Mouse (Mus musculus): ENCODE measurements around the gene Mipol1.

Mipol1 gene

DNA sequence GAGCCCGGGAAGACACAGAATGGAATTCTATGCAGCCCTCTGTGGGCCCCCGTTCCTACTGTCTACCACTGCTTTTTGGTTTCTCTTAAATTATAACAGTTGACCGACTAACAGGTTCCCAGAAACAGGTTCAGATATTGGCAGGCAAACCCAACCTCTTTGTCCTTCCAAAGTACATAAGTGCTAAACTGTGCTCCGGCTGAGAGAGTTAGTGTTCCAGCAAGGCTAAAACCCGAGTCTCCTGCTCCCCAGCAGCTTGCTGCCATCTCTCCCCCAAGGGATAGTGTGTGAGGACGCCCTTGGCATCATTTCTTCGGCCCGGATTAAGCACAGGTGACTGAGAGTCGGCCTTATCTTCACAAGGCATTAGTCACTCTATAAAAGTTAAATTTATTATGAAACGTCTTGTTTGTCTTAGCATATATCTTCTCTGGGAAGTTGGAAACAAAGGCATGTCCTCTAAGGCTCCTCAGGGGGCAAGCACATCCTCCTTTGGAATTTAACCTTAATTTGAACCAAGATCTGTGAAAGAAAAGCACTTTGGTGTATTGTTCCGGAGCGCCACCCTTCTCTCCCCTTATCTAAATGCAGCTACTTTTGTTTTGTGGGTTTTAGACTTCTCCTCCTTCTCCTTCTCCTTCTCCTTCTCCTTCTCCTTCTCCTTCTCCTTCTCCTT, 285.6 kb downstream of the Mipol1 start:
- DNase-seq (ENCODE audit: low read depth, low spot score), result no peak

DNA sequence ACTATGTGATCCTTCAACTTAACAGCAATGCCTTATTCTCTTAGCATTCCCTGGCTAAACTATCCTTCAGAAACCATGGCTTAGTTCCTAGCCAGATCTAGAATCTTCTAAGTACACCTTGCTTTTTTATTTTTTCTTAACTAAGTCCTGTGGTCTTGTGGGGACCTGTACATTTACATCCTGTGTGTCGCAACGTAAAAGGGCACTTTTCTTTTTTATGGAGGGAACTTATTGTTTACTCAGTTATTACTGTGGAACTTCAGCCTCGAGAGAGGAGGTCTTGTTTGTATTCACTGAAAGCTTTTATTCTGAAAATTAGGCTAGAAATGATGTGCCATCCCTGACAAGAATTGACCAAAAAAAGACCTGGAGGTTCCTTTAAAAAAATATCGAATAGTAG, 298.1 kb downstream of the Mipol1 start:
- no peak for DNase-seq (ENCODE audit: low read depth, low spot score)

DNA sequence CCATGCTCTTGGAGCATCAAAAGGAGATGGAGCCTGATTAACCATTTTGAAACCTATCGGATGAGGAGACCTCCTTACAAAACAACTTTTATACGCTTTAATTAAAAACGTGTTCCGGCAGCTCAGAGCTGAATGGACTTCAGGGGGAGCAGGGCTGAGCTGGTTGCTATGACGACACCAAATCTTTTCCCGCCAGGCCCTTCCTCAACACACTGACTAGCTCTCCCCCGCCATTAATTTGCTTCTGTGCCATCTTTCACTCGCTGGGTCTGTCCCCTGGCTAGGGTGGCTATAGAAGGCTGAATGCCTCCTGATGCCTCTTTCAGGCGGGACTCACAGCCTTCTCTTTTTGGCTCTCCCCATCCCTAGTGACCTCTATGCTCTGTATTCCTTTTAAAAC, 300.2 kb downstream of the Mipol1 start:
- DNase-seq (ENCODE audit: low read depth, low spot score), result no peak

DNA sequence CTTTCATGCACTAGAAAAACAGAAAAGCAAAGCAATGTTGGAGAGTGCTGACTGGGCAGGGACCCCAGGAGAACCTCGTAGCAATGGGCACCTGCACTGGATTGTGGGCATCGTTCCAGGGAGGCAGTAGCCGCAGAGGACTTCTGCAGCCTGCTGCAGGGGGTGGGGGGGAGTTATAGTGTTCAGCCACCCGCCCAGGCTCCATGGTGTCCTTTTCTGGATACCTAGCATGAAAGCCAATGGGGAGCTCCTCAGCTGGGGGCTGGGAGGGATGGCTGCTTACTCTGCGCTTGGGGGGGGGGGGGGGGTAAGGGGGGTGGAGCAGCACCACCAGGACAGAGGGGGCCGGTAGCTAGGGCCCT, 304.3 kb downstream of the Mipol1 start:
- no peak for DNase-seq (ENCODE audit: low read depth, low spot score)

DNA sequence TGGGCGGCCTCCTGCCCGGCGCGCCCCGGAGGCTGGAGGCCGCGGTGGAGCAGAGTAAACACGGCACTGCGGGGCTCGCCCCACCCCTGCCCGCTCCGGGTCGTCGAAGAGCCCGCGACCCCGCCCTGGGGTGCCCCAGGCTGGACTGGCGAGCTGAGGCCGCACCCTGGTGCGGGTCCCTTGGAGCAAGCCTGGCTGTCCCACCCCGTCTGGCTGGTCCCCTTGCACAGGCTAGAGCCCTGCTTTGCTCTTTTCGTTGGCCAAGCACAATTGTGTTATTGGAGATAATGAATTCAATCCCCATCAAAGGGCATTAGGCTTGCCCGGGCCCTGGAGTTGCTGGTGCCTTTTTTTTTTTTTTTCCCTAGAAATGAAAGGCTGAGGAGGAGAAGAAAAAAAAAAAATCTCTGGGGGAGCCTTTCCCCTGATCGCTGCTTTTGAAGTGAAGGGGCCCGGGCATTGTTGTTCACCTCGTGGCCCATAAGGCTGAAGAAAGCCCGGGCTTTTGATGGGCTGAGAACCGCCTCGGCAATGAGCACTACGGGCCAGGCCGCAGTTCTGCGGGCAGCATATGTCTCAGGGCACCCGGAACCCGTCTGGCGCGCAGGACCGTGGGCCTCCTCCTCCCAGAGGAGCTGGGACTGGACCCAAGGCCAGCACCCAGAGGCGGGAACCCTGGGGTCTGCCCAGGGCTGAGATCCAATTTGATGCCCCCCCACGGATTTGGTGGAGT, 304.8 kb downstream of the Mipol1 start:
- no peak for DNase-seq (ENCODE audit: low read depth, low spot score)

DNA sequence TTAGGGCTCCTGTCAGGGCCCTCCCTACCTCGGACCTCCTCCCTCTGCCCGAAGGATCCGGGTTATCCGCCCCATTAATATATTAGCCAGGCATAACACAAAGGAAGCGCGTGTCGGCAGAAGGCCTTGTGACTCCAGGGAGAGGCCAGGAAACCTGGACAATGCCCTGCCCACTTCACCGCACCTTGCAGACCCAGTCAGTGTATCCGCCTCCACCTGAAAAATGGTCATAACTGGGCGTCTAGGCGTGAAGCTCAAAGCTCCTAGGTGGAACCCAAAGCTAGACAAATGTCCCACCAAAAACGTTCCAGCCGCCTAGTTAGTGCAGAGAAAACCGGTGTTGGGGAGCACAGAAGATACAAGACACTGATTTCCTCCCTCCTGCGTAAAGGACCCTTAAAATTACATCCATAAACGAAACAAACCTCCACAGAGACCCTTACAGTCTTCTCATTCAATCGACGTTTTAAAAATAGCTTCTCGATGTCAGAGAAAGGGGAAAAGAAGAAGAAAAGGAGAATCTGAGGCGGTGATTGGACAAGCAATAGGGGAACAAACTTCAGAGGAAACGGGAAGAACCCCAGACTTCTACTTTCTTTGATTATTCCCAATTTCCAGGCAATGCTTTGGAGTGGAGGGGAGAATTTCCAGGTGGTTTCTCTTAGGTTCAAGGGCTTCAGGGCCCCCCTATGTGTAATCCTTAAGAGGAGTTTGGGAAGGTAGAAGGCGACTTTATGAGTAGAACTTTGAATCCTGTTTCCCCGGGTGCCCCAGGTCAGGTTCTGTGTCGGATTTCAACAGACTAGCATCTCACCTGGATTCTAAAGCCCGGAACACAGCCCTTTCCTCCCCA, 306.1 kb downstream of the Mipol1 start:
- no peak for DNase-seq (ENCODE audit: low read depth, low spot score)

DNA sequence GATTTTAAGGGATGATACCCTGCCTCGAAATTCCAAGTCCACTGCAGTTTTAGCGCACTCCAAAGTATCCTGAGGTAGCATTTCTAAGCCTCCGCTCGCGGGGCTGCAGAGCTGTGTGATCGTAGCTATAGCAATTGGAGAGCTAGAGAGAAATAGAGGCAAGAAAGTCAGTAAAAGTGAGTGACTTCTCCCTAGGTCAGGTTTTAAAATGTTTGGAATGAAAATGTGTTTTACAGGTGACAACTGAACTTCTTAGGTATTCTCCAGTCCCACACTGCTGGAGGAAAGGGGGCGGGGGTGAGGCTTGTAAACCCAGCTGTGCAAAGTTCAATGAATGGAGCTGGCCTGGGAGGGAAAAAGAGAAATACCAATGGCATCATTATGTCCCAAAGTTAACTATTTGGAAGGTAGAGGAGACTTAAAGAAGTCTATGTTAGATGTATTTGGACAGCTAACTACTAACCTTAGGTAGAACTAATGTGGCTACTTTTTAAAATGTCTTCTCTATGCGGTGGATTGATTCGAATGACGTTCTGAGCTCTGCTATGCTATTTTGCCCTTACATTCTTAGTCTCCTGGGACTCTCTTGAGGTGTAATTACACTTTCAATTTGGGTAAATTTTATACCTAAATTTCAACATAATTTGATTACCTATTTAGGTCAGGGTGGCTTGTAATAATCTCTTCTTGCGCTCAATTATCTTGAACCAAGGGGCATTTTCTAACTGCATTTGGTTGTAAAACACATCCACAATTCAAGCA, 306.9 kb downstream of the Mipol1 start:
- DNase-seq (ENCODE audit: low read depth, low spot score), result no peak

DNA sequence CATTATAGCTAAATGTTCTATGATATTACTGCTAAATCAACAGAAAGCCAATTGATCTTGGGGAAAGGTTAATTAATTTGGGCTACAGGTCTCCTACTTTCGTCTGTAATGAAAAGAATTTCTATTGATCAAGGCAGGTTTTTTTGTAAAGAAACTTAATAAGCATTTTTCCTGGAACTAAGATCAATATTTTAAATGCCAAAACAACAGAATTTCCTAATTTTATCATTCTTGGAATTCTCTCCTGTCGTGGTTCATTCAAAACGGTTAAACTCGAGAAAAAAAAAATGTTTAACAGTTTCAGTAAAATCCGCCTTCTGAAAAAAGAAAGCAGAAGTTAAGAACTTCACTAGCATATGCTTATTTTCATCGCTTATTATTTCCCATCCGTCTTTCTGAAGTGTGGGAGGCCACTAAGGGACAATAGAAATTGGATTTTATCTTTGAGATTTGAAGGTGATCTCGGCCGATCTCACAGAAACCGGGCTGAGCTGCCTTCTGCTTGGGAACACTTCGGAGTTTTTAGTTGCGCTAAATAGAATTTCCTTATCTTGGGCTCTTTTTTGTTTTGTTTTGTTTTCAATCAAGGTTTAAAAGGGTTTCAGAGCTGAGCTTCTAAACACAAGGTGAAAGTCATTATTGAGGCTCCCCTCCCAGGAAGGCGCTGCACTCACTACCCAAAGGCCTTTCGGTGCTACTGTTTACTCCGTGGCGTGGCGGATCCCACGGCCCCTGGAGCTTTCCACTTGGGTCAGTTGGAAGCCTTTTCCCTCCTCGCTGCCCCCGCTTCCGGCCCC, 307.8 kb downstream of the Mipol1 start:
- DNase-seq (ENCODE audit: low read depth, low spot score), result no peak

DNA sequence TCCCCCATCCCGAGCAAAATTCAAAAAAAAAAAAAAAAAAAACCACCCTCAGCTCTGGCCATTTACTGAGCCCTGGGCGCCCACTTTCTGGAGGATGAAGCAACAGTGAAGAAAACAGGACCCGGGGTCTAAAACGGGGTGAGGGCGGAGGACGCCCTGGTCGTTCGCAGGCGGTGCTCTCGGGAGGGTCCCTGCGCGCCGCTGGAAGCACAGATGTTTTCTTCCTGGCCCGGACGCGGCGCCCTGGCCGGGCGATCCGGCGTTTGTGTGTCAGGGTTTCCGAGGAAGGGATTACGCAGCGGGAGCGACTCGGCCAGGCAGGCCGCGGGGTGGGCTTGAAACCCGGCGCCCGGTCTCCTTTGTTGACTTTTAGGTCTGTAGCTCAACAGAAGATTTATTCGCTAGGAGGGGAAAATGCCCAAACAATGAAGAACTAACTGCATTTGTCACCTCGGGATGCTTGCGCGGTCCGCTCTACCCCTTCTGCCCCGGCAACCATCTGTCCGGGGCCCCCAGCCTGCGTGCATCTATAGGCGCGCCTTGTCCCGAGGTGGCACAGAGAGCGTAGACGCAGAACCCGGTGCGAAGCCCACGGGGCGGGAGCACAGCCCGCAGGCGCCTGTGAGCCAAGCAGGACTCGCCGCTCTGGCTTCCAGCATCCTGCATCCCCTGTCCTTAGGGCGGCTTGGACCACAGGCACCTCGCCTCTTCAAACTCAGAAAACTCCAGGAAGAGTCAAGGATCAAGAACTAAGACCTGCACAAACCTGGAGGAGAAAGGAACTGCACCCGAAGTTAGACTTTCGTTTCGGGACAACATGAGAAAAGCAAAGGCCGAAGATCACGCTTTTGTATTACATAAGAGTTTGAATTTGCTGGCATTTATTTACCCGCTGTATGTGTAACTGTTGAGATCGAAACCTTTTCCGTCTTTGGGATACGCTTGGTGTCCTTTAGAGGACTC, 308.6 kb downstream of the Mipol1 start:
- DNase-seq (ENCODE audit: low read depth, low spot score), result no peak

DNA sequence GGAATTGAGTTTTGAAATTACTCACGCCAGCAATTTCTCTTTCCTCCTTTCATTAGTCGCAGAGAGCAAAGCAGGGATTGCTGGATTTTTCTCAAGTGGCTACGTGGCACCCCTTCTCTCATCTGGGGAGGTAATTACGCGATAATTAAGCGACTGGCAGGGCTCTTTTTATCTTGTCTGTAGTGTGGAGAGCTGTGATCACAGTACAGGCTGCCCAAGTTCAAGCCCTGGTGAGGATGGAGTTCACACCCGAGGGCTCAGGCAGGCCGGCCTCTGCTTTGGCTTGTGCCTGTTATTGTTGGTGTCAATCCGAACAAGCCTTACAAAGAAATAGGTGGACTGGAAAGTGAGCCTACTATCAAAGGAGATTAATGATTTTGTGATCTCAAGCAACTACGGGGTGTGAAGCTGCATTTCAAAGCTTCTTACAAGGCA, 309.3 kb downstream of the Mipol1 start:
- DNase-seq (ENCODE audit: low read depth, low spot score), result no peak

DNA sequence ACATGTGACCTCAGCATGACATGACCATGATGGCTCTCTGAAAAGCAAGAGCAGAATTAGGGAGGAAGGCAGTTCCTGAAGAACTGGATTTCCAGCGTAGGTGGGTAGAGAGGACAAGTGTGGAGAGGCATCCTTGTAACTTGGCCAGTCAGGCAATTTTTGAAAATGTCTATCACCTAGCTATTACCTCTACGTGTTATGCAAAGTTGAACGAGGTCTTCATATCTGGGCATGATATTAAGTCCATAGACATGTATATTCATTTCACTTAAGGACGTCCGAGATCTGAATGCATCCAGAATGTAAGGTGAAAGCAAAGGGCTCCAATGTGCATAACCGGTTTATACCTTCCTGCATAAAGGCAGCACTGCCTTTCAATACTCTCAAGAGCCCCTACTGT, 310.9 kb downstream of the Mipol1 start:
- DNase-seq (ENCODE audit: low read depth, low spot score), result no peak

DNA sequence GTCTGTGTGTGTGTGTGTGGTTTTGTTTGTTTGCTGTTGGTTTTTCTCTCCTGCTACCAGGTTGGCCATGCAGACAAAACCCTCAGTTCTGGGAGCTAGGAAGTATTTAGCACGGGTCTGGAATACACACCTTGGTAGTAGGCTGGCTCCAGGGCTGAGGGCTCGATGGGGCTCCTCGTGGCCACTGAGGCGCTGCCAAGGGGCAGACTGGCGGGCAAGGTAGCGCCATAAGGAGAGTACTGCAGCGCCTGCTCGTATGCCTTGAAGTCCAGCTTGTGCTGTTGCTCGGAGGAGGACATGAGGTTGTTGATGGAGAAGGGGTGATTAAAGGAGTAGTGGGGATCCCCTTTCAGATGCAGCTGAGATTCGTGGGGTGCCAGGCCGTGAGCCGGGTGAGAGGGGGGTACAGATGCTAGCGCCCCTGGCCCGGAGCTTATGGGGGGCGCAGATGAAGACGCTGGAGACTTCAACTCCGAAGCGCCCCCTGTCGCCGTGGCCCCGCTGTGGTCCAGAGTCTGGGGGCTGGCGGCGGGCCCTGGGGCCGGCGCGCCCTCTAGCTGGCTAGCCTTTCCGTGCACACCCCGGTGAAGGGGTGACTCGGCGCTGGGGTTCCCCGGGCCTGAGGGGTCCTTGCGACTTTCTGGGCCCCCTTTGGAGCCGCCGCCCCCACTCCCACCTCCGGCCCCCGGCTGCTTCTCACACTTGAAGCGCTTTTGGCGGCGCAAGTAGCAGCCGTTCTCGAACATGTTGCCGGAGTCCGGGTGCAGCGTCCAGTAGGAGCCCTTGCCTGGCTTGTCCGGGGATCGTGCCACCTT, 311.9 kb downstream of the Mipol1 start:
- no peak for DNase-seq (ENCODE audit: low read depth, low spot score)

DNA sequence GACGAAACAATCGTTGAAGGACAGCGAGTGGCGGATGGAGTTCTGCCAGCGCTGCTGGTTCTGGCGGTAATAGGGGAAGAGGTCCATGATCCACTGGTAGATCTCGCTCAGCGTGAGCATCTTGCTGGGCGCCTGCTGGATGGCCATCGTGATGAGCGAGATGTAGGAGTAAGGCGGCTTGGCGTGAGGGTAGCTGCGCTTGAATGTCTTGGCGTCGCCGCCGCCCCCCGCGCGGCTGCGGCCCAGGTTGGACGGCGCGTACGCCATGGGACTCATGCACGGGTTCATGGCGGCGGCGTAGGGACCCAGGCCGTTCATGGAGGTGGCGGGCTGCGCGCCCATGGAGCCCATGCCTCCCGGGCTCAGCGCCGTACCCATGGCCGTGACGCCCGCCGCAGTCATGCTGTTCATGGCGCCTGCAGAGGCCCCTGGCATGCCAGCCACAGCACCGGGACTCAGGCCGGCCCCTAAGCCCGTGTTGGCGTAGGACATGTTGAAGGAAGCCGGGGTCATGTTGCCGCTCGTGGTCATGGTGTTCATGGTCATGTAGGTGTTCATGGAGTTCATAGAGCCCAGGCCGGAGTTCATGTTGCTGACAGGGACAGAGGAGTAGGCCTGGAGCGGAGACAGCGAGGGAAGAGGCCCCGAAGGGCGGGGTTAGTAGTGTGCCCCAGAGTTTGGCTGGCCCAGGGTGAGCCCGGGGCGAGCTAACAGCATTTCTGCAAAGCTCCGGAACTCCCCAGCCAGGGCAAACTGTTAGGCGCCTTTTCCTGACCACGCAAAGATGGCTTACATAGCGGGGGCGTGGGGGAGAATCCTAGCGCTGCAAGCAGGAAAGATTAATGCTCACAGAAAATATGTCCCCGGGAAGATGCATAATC, 312.8 kb downstream of the Mipol1 start:
- no peak for DNase-seq (ENCODE audit: low read depth, low spot score)

DNA sequence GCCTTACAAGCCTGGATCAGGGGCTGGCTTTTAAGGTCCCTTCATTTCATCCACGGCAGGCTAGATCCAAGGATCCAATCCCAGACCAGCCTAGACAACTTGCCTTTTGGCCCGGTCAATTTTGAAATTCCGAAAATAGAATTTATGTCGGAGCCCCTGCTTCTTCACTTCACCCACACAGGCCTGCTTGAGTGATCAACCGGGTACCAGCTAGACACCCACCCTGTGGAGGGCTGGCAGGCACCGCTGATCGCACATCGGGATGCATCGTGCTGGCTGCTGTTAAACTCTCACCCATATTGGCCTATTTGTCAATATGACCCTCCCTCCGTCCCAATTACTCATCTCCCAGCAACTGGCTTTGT, 313.4 kb downstream of the Mipol1 start:
- DNase-seq (ENCODE audit: low read depth, low spot score), result no peak

DNA sequence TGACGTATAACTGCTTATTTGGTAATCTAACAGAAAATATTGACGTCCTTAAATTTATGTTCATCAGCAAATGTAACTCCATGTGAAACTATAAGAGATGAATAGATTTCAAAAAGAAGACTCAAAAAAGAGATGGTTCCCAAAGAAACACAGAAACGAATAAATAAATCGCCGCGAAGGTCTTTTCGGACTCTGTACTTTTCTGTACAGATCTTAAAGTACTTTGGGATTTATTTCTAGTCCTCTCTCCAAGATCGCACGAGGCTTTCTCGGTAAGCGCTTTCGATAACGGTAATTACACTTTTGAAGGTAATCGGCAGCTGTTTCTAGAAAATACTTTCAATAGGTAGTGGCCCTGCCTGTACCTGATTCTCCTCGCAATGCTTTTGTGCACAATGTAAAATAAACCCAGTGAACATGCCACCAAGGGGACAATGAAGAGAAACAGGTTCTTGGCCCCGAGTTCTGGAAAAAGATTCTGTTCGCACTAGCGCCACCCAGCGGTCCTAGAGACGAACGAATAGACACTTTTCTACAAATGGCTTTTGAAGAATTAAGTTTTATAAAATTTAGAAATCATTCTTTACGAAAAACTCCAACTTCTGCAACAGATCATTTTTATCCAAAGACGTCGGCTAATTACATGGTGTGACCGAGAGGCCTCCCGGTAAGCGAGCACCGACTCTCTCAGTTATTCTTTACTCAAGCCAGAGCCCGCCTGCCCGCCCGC, 314.6 kb downstream of the Mipol1 start:
- DNase-seq (ENCODE audit: low read depth, low spot score), result peak; percentile 78

DNA sequence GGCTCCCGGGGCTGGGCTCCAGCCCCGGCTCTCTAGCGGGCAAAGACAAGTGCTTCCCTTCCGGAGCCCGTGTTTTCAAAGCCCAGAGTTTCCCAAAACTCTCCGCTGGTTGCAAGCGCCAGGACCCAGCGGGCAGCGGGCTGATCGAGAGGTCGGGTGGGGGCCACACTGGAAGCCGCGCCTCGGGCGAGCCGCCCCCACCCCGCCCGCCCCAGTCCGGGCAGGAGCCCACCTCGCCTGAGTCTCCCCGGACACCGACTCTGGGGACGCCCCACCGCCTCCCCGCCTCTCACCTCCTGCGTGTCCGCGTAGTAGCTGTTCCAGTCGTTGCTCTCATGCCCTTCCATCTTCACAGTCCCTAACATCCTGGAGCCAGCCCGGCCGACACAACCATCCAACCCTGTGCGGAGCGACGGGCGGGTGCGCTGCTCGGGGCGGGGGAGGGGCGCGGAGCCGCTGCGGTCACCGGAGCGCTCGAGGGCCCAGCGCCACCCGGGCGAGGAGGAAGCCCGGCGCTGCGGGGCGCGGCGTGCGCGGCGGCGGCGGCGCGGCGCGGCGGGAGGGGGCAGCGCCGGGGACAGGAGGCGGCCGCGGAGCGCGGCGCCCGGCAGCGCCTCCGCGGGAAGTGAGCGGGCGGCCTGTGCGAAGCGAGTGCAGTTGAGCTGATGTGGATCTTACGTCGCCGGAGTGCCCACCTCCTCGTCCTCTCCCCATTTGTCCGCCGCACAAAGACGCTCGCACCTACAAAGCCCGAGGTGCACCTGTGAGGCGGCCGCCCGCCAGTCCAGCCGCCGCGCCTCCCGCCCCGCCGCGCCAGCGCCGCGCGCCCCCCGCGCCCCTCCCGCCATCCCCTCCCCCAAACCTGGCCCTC, 315.4 kb downstream of the Mipol1 start:
- DNase-seq (ENCODE audit: low read depth, low spot score), result no peak

Data from forelimb bud, embryonic 11.5 days (tissue).